Mouse (Mus musculus): ENCODE data around the gene AI481877. TPM values are rescaled to one million over a fixed set of nuclear protein-coding genes. Genes with fewer than 3 reads are reported as not detected.
A peak's percentile ranks its signal among the peaks of the same experiment; 100 is the strongest.

AI481877 gene
- polyA plus RNA-seq, 2 experiments from 2014 or later: not detected

GRCm38 (mm10) chr4:59123557-59123956 is 15.2 kb downstream of the AI481877 start:
- no peak for ATAC-seq

- ATAC-seq: no peak
These were observed 20.9 kb downstream of the AI481877 start for GRCm38 (mm10) chr4:59117644-59118495.

- no peak for ATAC-seq
These were observed 30.1 kb downstream of the AI481877 start for GRCm38 (mm10) chr4:59108721-59109120.

DNA sequence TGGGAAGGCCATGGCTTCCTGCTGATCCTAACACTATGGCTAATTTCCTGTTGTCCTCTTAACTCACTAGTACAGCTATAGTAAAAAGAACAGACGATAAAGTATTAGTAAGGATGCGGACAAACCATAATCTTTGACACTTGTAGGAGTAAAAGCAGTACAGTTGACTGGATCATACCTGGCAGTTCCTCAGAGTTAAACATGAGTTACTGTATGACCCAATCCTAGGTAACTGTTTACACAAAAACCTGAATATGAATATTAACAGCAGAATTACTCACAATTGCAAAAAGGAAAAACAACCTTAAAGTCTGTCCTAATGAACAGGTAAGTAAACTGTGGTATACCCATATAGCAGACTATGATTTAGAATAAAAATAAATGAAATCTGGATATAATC is 30.9 kb downstream of the AI481877 start:
- ATAC-seq: no peak

- ATAC-seq: no peak
These were observed 32.1 kb downstream of the AI481877 start for GRCm38 (mm10) chr4:59106661-59107060.

DNA sequence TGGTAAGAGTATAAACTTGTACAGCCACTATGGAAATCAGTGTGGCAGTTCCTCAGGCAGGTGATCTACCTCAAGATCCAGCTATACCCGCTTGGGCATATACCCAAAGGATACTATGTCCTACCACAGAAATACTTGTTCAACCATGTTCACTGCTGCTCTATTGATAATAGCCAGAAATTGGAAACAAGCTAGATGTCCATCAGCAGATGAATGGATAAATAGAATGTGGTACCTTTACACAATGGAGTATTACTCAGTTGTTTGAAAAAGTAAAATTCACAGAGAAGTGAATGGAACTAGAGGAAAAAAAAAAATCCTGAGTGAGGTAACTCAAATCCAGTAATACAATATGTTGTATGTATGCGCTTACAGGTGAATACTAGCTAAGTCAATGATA is 34.6 kb downstream of the AI481877 start:
- ATAC-seq: peak; percentile 96

GRCm38 (mm10) chr4:59096393-59096792 is 42.4 kb downstream of the AI481877 start:
- ATAC-seq: peak; percentile 79

DNA sequence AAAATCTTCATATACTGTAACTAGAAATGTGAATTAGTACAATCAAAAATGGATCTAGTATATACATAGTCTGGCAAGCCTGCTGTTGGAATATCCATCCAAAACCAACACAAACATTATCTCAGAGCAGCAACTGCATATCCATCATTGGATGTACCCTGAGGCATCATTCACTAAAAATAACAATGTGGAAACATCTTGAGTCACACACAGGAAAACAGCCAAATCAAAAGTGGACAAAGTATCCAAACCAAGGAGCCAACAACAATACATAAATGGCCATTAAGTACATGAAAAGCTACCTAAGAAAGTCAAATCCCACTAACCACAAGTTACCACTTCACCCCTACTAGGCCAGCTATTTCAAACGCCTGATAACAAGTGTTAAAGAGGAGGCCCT is 49.4 kb downstream of the AI481877 start:
- ATAC-seq: no peak

DNA sequence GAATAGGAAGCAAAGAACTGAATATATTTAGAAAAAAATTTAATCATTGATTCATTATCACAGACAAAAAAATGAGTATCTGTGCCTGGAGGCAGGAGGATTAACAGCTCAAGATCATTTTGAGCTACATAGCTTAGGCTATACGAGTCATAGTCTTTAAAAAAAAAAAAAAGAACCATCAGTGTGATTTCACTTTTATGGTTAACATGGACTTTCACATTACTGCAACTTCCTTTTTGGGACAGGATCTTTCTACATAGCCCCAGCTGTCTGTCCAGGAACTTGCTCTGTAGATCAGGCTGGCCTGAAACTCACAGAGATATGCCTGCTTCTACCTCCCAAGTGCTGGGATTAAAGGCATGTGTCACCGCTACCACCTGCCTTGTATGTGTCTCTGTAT is 55.4 kb downstream of the AI481877 start:
- ATAC-seq: no peak

DNA sequence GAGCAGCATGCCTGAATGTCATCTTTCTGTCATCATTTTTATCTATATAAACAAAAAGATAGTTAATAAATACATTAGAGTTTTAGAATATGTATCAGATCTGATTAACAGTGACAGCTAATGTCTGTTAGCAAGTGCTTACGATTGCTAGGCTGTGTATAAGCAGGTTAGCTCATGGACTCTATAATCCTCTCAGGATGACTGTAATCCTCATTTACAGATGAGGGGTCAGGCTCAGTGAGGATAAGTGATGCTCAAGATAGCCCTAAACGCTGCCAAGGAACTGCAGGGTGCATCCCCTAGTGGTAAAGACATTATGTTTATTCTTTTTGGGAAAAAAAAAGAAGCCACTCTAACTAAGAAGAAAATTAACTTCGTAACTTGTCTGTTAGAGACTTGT is 69.5 kb downstream of the AI481877 start:
- no peak for ATAC-seq

DNA sequence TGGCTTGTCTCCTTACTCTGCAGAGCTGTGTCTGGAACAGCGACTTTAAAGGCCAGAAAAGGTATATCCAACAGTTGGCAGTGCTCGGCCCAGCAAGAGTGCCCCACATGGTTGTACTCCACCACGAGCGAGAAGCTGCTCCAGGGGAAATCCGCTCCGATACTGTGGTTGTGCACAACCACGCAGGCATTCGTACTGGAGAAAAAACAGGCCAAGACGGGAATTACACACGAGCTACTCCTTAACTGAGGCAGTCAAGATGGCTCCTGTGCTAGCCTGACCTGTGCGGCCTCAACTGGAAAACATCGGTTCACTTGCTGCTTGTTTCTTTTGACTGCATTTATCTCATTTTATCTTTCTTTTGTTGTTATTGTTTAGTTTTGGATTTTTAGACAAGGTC is 76.3 kb downstream of the AI481877 start:
- ATAC-seq: no peak

DNA sequence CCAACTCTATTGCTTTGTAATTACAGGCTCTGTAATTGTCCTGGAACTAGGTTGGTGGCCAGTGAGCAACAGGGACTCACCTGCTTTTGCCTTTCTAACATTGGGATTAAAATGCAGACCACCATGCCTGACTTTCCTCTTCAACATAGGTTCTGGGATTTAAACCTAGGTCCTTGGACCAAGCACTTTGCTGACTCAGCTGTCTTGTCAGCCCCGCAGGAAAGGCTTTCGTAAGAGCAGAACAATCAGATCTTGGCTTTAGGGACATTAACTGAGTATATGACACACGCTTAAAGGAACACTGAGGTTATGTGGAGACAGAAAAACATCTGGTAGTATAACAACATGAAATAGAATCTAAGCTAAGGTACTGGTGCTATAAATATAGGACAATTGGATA is 80.9 kb downstream of the AI481877 start:
- no peak for ATAC-seq

DNA sequence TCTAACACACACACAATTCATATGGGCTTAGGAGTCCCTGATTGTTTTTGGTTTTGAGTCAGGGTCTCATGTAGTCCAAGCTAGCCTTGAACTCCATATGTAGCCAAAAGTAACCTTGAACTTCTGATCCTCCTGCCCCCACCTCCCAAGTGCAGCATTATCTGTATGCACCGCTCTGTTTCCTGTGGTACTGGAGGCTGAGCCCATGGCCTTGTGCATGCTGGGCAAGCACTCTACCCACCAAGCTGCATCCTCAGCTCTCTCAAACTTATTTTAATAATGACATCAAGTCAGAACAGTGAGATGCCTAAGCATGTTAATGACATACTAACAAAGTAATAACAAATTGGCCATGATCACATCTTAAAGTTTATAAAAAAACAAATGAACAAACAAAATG is 87.7 kb downstream of the AI481877 start:
- no peak for ATAC-seq

- ATAC-seq: no peak
These were observed 91.6 kb downstream of the AI481877 start for GRCm38 (mm10) chr4:59047222-59047621.

- ATAC-seq: no peak
These were observed 94.9 kb downstream of the AI481877 start for GRCm38 (mm10) chr4:59043891-59044290.

DNA sequence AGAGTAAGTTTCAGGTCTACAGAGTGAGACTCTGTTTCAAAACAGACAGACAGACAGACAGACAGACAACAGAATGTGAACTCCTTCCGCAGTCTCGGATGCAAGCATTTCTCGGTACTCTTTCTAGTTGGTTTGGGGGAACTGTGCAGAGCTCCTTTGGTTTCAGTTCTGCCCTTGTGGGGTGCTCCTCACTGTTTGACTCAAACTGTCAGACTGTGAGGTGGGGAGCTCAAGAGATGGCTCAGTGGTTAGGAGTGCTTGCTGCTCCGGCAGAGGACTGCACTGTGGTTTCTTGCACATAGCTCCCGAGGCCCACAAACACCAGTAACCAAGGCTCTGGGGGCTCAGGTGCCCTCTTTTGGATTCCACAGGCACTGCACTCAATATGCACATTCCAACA is 95.7 kb downstream of the AI481877 start:
- no peak for ATAC-seq

GRCm38 (mm10) chr4:59040397-59041287 is 98.1 kb downstream of the AI481877 start:
- no peak for ATAC-seq

DNA sequence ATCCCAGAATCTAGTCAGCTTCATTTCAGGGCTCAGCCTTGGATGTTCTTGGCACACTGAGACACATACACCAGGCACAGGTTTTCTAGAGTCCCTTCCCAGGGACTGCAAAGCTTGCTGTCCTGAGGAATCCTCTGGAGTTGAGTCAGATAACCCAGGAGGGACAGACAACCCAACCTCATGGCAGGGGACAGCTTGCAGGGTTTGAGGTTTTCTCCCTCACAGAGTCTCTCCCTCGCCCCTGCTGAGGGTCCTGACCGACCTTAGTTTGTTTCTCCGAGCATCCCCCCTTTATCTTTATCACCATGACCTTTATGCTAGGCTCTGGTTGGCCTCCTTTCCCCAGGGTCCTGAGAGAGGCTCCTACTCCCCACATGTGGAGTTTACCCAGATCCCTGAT is 101.3 kb downstream of the AI481877 start:
- ATAC-seq: no peak

DNA sequence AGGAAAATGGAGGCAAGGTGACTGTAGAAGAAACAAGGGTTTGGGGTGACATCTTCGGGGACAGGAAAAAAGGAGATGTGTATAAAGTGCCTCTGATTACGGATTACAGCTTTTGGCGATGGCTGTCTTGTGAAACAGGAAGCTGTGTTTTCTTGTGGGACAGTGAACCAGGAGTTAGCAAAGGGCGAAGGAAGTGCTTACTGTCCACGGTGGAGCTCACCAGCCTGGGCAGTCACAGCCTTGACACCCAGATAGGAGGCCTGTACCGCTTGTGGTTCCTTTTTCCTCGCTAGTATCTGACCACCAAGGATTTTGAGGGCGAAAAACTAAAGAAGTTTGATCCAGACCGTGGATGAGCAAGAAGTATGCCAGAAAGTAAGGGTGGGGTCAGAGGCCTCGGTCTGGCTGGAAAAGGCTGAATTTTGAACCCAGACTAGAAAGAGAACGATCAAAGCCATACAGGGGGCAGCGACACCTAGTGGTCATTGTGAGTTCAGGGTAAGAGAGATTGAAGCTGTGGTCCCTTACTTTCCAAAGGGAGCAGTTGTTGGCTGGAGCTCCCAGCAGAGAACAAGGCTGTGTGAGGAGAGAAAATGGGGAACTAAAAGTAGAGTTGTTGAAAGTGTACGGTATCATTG is 102.2 kb downstream of the AI481877 start:
- ATAC-seq: peak; percentile 56

- ATAC-seq: no peak
These were observed 102.9 kb downstream of the AI481877 start for GRCm38 (mm10) chr4:59035786-59036350.

DNA sequence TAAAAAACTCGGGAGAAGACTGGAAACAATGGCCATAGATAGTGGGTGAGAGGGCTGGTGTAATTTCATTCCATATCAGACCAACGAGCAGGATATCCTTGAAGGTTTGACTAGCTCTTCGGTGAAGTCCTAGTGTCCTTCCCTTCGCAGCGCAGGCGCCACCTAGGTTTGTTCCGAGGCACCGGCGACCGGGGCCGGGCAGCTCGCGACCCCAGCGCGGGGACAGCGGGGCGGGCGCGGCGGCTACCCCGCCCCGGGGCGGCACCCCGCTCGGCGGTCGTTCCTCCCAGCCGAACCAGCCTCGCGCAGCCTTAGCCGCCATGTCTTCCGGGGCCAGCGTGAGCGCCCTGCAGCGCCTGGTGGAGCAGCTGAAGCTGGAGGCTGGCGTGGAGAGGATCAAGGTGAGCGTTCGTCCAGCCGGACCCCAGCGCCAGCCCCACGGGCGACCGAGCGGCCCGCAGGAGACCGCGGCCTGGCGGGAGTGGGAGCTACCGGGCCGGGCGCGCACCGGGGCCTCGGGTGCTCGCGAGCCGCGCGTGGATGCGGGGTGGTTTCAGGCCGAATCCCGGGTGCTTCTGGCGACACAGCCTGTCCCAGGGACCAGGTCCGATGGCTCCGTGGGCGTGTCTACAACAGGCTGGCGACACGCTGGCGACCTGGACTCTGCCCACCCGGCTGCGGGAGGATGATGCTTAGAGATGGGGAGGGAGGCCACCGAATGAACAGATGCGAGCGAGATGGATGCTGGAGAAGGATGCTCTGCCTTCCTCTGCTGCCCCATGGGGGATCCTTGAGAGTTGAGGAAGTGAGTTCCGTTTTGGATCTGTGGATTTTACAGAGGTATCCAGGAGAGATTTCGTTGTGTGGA is 103.6 kb downstream of the AI481877 start, which contains the start of gene Gng10:
TSS of gene Gng10 (plus strand) at position 171 of the 868 bp plus-strand sequence.
- ATAC-seq: peak; percentile 81

Data from CD4-positive, CD25-positive, alpha-beta regulatory T cell, adult 4 months (primary cell).